Mouse (Mus musculus) left cerebral cortex, postnatal 14 days (tissue): ENCODE measurements around the gene Tmem41a. TPM values are rescaled to one million over a fixed set of nuclear protein-coding genes. Genes with fewer than 3 reads are reported as not detected.
"Not testable (repeated sequence)": the region's sequence is repeated elsewhere in the genome, so short reads cannot be mapped to it uniquely, and the experiment has no call there.

ENCODE experiments used
- DNase-seq, 2 experiments: peaks; one replicate each; pipeline ENCODE4 v3.0.0; 2021 to 2022; ENCODE audit warnings: low spot score in 2 of 2, mixed read lengths in 1 of 2
- intact Hi-C: fragments of 180-260 bp; cut with DNase I; formaldehyde crosslinking; loops from one replicate; pipeline ENCODE4 v1.15.1; 2025
- total RNA-seq, 2 experiments: library from RNA; stranded (reverse); gene quantifications; 2 replicates each; pipeline ENCODE4 v1.2.3; 2021

Gene Tmem41a
- total RNA-seq, 2 experiments from 2014 or later: 15.9 to 17.5 TPM

DNA sequence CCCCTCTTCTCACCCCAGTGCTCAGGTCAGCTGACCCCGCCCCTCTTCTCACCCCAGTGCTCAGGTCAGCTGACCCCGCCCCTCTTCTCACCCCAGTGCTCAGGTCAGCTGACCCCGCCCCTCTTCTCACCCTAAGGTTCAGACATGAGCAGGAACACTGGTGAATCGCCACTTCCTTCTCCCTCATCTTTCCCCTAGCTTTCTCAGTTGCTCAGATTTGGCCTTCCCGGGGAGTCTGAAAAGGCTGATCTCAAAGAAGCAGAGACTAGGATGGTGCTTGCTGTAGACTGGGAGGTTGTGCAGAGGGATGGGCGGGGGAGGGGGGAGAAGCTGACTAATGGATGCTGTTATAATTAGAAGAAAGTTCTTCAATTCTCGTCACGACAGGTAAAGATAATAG lies 38.4 kb downstream of the Tmem41a start:
- intact Hi-C loops: loop anchor here (5.0 kb wide), 1 partner anchor 62 kb away; no protein-coding TSS in a partner anchor
- not testable (repeated sequence) for DNase-seq

- intact Hi-C loops: loop anchor here (5.0 kb wide), 1 partner anchor 60 kb away; no protein-coding TSS in a partner anchor
- DNase-seq: no peak
These were observed 40.5 kb downstream of the Tmem41a start for GRCm38 (mm10) chr16:21906902-21907301.

- intact Hi-C loops: loop anchor here (5.0 kb wide), 1 partner anchor 59 kb away; no protein-coding TSS in a partner anchor
- no peak for DNase-seq
These were observed 41.4 kb downstream of the Tmem41a start for GRCm38 (mm10) chr16:21905996-21906395.

- no peak for DNase-seq
- intact Hi-C loops: loop anchor here (5.0 kb wide), 1 partner anchor 57 kb away; no protein-coding TSS in a partner anchor
These were observed 42.7 kb downstream of the Tmem41a start for GRCm38 (mm10) chr16:21904636-21905035.

DNA sequence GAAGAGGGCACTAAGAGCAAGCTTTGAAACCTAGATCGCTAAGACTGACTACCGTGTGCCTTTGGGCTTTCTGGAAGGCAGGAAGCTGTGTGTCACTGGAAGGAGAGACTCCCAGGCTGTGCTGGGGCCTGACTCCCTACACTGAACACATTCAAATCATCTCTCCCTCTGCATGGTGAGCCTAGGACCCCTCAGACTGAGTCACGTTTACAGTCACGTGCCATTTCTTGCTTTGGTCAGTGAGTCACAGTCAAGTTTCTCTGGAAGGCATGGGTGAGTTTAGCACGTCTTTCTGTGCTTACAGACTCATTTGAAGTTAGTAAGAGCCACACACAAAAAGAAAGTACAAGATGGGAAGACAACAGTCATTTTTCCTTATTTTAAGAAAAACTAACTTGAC lies 46.1 kb downstream of the Tmem41a start:
- intact Hi-C loops: no loop called here
- DNase-seq: no peak

DNA sequence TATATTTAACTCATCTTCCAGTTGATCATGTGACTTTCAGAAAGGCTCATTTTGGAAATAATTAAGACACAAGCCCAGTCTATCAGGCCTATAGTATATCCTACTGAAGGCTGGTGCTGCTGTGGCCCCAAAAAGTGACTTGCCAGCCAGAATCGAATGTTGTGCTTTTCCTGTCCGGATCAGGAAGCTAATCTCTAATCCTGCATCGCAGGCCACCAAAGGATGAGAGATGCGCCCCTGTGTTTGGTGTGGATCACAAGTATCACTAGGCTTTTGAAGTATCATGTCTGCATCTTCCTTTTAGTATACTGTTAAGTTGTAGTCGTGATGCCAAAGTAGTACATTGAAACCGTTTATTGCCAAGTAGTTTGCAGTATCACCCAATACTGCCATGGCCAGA lies 53.5 kb downstream of the Tmem41a start:
- DNase-seq: no peak
- intact Hi-C loops: no loop called here

DNA sequence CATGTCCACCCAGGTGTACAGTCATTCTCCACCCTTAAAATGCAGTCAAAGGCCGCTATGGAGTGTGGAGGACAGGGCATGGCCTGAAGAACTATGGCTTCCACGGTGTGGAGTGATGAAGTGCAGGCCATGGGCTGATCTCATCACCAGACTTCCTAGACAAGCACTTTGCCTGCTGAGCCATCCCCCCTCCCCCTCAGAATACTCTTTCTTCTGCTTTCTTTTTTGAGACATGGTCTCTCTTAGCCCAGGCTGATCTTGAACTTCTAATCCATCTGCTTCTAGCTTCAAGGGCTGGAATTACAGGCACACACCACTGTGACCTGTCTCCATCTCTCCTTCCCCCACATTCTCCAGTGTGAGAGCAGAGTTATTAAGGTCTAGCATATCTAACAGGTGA lies 59.8 kb downstream of the Tmem41a start:
- intact Hi-C loops: no loop called here
- DNase-seq: no peak

Other genes with a start within 250 kb of the Tmem41a start
- 1 to 10 TPM; 1.3 to 1.4 TPM for gene Ehhadh, start 159.7 kb downstream of the Tmem41a start, total RNA-seq
- gene Map3k13, start 153.2 kb downstream of the Tmem41a start, total RNA-seq: 10 to 100 TPM; 13.0 to 13.5 TPM
- gene Liph, start 48.1 kb upstream of the Tmem41a start, total RNA-seq: under 1 TPM; 0.48 to 0.57 TPM
- 100 to 1,000 TPM in 1 of 2 experiments, 10 to 100 TPM in 1; 99.7 to 111 TPM for gene Senp2, start 61.9 kb upstream of the Tmem41a start, total RNA-seq
- 1 to 10 TPM; 1.8 to 3.6 TPM for gene Igf2bp2, start 215.7 kb upstream of the Tmem41a start, total RNA-seq